Mouse (Mus musculus) gastrocnemius, postnatal 36 days (tissue): Measurements from ENCODE around the gene Skap1. TPM values are rescaled to one million over a fixed set of nuclear protein-coding genes. Genes with fewer than 3 reads are reported as not detected.
"Not testable (repeated sequence)": the region's sequence is repeated elsewhere in the genome, so short reads cannot be mapped to it uniquely, and the experiment has no call there.

Experiments
- DNase-seq, 2 experiments: peaks; one replicate each; pipeline ENCODE4 v3.0.0; 2022
- intact Hi-C: fragments of 180-260 bp; cut with DNase I; formaldehyde crosslinking; loops from one replicate; pipeline ENCODE4 v1.15.1; 2025
- total RNA-seq, 2 experiments: library from RNA; stranded (reverse); gene quantifications; 2 replicates each; pipeline ENCODE4 v1.2.3; 2021

Skap1 gene
- total RNA-seq, 2 experiments from 2014 or later = 1.6 TPM; not detected in 1

- intact Hi-C loops = no loop called here
Measured at GRCm38 (mm10) chr11:96771274-96771975, 307.0 kb downstream of the Skap1 start.

DNA sequence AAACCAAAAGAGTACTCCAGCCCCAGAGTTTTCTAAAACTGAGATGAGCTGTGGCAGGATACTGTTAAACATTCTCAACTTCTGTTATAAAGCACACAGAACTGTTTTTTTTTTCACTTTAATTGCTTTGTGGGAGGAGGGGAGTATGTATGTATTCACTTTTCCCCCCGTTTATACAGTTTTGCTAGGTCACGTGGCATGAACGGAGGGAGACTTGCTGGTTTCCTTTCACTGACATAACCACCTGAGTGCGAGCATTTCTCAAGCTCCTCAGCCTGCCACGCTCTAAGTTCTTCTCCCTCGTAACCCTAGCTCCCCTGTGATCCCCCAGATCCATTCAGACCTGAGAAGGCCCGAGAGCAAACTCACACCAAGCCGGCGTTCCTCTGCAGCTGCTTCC lies 308.0 kb downstream of the Skap1 start:
- no peak for DNase-seq
- intact Hi-C loops = no loop called here

More at GRCm38 (mm10) chr11:96771274-96771975, 307.0 kb downstream of the Skap1 start:
- no peak for DNase-seq

DNA sequence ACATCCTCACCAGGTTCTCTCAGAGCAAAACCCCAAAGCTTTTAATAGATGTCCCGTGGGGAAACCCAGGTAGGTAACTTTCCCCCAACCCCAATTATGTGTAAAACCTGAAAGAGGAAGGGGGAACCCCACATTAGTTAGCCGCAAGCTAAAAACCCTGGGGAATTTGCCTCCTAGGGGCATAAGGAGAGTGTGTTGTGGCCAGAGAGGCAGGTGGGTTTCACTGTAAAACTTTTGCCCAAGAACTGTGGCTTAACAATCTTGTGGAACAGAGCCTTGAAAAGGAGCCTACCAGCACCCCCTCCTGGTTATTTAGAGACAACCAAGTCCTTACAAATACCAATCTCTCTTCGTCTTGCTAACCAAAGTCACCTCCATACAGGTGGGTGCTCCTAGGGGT lies 310.1 kb downstream of the Skap1 start:
- intact Hi-C loops = no loop called here
- no peak for DNase-seq

- intact Hi-C loops = no loop called here
- no peak for DNase-seq
Measured at GRCm38 (mm10) chr11:96775063-96775462, 310.7 kb downstream of the Skap1 start.

GRCm38 (mm10) chr11:96775665-96776064 lies 311.3 kb downstream of the Skap1 start:
- intact Hi-C loops = no loop called here
- DNase-seq = no peak

GRCm38 (mm10) chr11:96776068-96776467 lies 311.7 kb downstream of the Skap1 start:
- intact Hi-C loops = no loop called here
- DNase-seq = no peak

GRCm38 (mm10) chr11:96776968-96777962 lies 312.9 kb downstream of the Skap1 start, which contains the start of gene Snx11:
Gene Snx11 (minus strand): TSS chr11:96777559.
- peak; percentile 99 to 100 for DNase-seq
- intact Hi-C loops = no loop called here

GRCm38 (mm10) chr11:96778061-96778627 lies 313.8 kb downstream of the Skap1 start:
- DNase-seq, intact Hi-C loops: not testable (repeated sequence)

- intact Hi-C loops = no loop called here
- DNase-seq = no peak
Measured at GRCm38 (mm10) chr11:96780306-96780705, 315.9 kb downstream of the Skap1 start.

GRCm38 (mm10) chr11:96781425-96781824 lies 317.0 kb downstream of the Skap1 start:
- intact Hi-C loops = no loop called here
- no peak for DNase-seq

GRCm38 (mm10) chr11:96784847-96785246 lies 320.5 kb downstream of the Skap1 start:
- peak; percentile 58 to 59 for DNase-seq
- intact Hi-C loops = not testable (repeated sequence)

GRCm38 (mm10) chr11:96786731-96787450 lies 322.5 kb downstream of the Skap1 start:
- intact Hi-C loops = no loop called here
- no peak for DNase-seq

DNA sequence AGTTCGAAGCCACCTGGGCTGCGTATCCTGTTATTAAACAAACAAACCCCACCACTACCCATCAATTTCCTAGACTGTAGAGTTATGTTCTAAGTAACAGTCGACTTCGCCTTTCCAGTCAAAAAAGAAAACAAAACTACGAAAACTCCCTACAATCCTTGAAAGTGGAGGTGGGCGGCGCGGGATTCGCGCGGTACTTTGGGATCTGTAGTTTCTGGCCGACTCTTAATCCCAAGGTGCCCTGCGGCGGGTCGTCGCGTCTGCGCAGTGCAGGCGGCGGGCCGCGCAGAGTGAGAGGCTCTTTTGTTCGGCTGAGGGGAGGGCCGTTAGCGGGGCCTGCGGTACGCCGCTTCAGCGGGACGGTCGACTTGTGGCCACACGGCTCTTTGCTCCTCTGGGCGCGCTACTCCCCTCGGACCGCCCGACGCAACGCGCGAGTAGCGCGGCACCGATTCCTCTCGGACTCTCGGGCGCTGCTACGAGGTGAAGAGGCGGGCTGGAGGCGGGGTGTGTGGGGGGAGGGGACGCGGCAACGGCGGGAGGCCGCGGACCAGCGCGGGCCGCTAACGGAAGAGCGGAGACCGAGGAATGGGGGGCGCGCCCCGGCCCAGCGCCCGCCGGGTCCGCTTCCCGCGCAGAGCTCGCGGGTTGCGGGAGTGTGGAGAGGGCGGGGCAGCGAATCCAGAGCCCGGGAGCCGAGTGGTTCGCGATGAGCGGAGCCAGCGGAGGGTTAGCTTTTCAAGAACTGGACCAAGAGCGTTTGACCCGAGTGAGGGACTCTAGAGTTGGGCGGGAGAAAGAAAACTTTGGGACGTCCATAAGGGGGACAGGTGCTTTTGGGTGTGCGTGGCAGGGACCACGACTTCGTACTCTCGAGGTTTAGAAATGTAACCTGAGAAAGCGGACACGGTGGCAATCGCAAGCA lies 324.7 kb downstream of the Skap1 start, which contains the start of gene Cbx1:
Gene Cbx1 (plus strand): TSS at position 257 of the 925 bp plus-strand sequence.
- DNase-seq = peak; percentile 86 to 89
- intact Hi-C loops = no loop called here

GRCm38 (mm10) chr11:96789990-96790389 lies 325.6 kb downstream of the Skap1 start:
- intact Hi-C loops = no loop called here
- DNase-seq = no peak

GRCm38 (mm10) chr11:96790681-96791080 lies 326.3 kb downstream of the Skap1 start:
- DNase-seq = no peak
- intact Hi-C loops = no loop called here

DNA sequence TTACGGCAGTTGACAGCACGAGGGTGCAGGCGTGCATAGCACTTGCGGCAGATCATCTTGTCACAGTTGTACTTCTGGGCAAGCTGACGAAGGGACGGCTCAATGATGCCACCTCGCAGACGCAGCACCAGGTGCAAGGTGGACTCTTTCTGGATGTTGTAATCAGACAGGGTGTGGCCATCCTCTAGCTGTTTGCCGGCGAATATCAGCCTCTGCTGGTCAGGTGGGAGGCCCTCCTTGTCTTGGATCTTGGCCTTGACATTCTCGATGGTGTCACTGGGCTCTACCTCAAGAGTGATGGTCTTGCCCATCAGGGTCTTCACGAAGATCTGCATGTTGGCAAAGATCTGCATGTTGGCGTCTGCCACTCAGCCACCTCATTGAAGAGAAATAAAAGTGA lies 331.1 kb downstream of the Skap1 start:
- intact Hi-C loops = no loop called here
- DNase-seq = no peak

GRCm38 (mm10) chr11:96796081-96796480 lies 331.7 kb downstream of the Skap1 start:
- no peak for DNase-seq
- intact Hi-C loops = no loop called here

- intact Hi-C loops = no loop called here
- no peak for DNase-seq
Measured at GRCm38 (mm10) chr11:96796586-96796985, 332.2 kb downstream of the Skap1 start.

- DNase-seq = no peak
- intact Hi-C loops = no loop called here
Measured at GRCm38 (mm10) chr11:96799511-96799910, 335.1 kb downstream of the Skap1 start.
